Mouse (Mus musculus): ENCODE measurements around the gene Grm4.

The Grm4 gene

GRCm38 (mm10) chr17:27555512-27556172 is 34.4 kb upstream of the Grm4 start:
- TF ChIP-seq GATA4 (IDR thresholded peaks at IDR 0.05; ENCODE audit: insufficient replicate concordance, low read length) = no peak

GRCm38 (mm10) chr17:27555075-27555511 is 33.9 kb upstream of the Grm4 start:
- no peak for TF ChIP-seq GATA4 (IDR thresholded peaks at IDR 0.05; ENCODE audit: insufficient replicate concordance, low read length)

- TF ChIP-seq GATA4 (IDR thresholded peaks at IDR 0.05; ENCODE audit: insufficient replicate concordance, low read length) = no peak
These were observed 33.1 kb upstream of the Grm4 start for GRCm38 (mm10) chr17:27554062-27554960.

GRCm38 (mm10) chr17:27552215-27553201 is 31.3 kb upstream of the Grm4 start:
- TF ChIP-seq GATA4 (IDR thresholded peaks at IDR 0.05; ENCODE audit: insufficient replicate concordance, low read length) = no peak

- no peak for TF ChIP-seq GATA4 (IDR thresholded peaks at IDR 0.05; ENCODE audit: insufficient replicate concordance, low read length)
These were observed 30.3 kb upstream of the Grm4 start for GRCm38 (mm10) chr17:27551393-27551940.

GRCm38 (mm10) chr17:27549234-27549633 is 28.0 kb upstream of the Grm4 start:
- TF ChIP-seq GATA4 (IDR thresholded peaks at IDR 0.05; ENCODE audit: insufficient replicate concordance, low read length) = no peak

- TF ChIP-seq GATA4 (IDR thresholded peaks at IDR 0.05; ENCODE audit: insufficient replicate concordance, low read length) = no peak; the same call in 1 of the 2 replicates
These were observed 26.2 kb upstream of the Grm4 start for GRCm38 (mm10) chr17:27547253-27547868.

- no peak for TF ChIP-seq GATA4 (IDR thresholded peaks at IDR 0.05; ENCODE audit: insufficient replicate concordance, low read length)
These were observed 25.4 kb upstream of the Grm4 start for GRCm38 (mm10) chr17:27546574-27547085.

GRCm38 (mm10) chr17:27545991-27546390 is 24.8 kb upstream of the Grm4 start:
- TF ChIP-seq GATA4 (IDR thresholded peaks at IDR 0.05; ENCODE audit: insufficient replicate concordance, low read length) = no peak

- no peak for TF ChIP-seq GATA4 (IDR thresholded peaks at IDR 0.05; ENCODE audit: insufficient replicate concordance, low read length)
These were observed 23.3 kb upstream of the Grm4 start for GRCm38 (mm10) chr17:27544551-27544950.

- TF ChIP-seq GATA4 (IDR thresholded peaks at IDR 0.05; ENCODE audit: insufficient replicate concordance, low read length) = no peak
These were observed 20.8 kb upstream of the Grm4 start for GRCm38 (mm10) chr17:27541984-27542383.

- no peak for TF ChIP-seq GATA4 (IDR thresholded peaks at IDR 0.05; ENCODE audit: insufficient replicate concordance, low read length)
These were observed 20.1 kb upstream of the Grm4 start for GRCm38 (mm10) chr17:27541261-27541660.

- no peak for TF ChIP-seq GATA4 (IDR thresholded peaks at IDR 0.05; ENCODE audit: insufficient replicate concordance, low read length)
These were observed 13.5 kb upstream of the Grm4 start for GRCm38 (mm10) chr17:27534718-27535117.

- no peak for TF ChIP-seq GATA4 (IDR thresholded peaks at IDR 0.05; ENCODE audit: insufficient replicate concordance, low read length)
These were observed 12.2 kb upstream of the Grm4 start for GRCm38 (mm10) chr17:27533354-27533753.

All from liver, adult (tissue).